Mouse (Mus musculus) G1E (cell line): ENCODE data around the gene Atrip. TPM values are rescaled to one million over a fixed set of nuclear protein-coding genes. Genes with fewer than 3 reads are reported as not detected.

Experiments used
- ATAC-seq: 2 replicates; pipeline ENCODE4 v1.8.0; 2016; ENCODE audit warnings: mild to moderate bottlenecking; ENCODE audit not compliant: insufficient number of reproducible peaks, poor library complexity, low FRiP score, severe bottlenecking; ENCODE audit errors: extremely low read depth
- DNase-seq: peaks from one replicate; pipeline ENCODE4 v3.0.0; 2012; ENCODE audit warnings: low spot score
- H3K27me3 ChIP-seq: 2 replicates; pipeline ENCODE4 v1.6.1; 2012; ENCODE audit warnings: mild to moderate bottlenecking, low read length, inconsistent platforms; ENCODE audit not compliant: insufficient read depth
- H3K36me3 ChIP-seq: replicated peaks from 2 replicates; pipeline ENCODE3; 2012; ENCODE audit warnings: mild to moderate bottlenecking, inconsistent platforms
- H3K4me1 ChIP-seq: 2 replicates; pipeline ENCODE4 v1.6.1; 2012; ENCODE audit warnings: low read depth, low read length, inconsistent platforms, mixed read lengths; ENCODE audit not compliant: insufficient read depth
- H3K4me3 ChIP-seq: 2 replicates; pipeline ENCODE4 v1.5.1; 2012; ENCODE audit warnings: low read depth, mild to moderate bottlenecking, inconsistent platforms, low read length, moderate library complexity, mixed read lengths
- H3K9me3 ChIP-seq: replicated peaks from 2 replicates; pipeline ENCODE4 v1.6.1; 2012; ENCODE audit warnings: inconsistent platforms
- CTCF ChIP-seq: IDR thresholded peaks from 2 replicates; pipeline ENCODE4 v1.5.1; 2012; ENCODE audit warnings: low read depth, low read length, inconsistent platforms, mixed read lengths
- GATA1 ChIP-seq: IDR thresholded peaks from 2 replicates; pipeline ENCODE4 v1.6.1; 2012; ENCODE audit warnings: borderline replicate concordance, low read length, inconsistent platforms, mixed read lengths
- GATA2 ChIP-seq: IDR thresholded peaks from 2 replicates; pipeline ENCODE4 v1.6.1; 2012; ENCODE audit warnings: low read depth, low read length, inconsistent platforms, borderline replicate concordance
- POLR2AphosphoS5 ChIP-seq: IDR thresholded peaks from 2 replicates; pipeline ENCODE4 v1.6.1; 2012; ENCODE audit warnings: low read depth, low read length, inconsistent platforms; ENCODE audit not compliant: insufficient replicate concordance
- TAL1 ChIP-seq: conservative IDR thresholded peaks from 2 replicates; pipeline ENCODE4 v1.6.1; 2012; ENCODE audit warnings: low read depth, low read length, inconsistent platforms, mixed read lengths
- polyA plus RNA-seq: library from polyadenylated mRNA; stranded (reverse); fragments of >175 nt; gene quantifications from 2 replicates; pipeline ENCODE4 v1.2.3, GENCODE M21; 2012
- total RNA-seq, 2 experiments: library from RNA; stranded (forward) in 1 of 2; stranded (reverse) in 1 of 2; fragments of 200-1000 nt in 1 of 2; fragments of >200 nt in 1 of 2; fragmentation: Nextera tagmentation in 1 of 2; gene quantifications; 2 replicates each; pipeline ENCODE4 v1.2.3; 2014 to 2017

The Atrip gene
- total and polyA plus RNA-seq, 3 experiments, result 9.2 to 18.1 (median 16.4) TPM

DNA sequence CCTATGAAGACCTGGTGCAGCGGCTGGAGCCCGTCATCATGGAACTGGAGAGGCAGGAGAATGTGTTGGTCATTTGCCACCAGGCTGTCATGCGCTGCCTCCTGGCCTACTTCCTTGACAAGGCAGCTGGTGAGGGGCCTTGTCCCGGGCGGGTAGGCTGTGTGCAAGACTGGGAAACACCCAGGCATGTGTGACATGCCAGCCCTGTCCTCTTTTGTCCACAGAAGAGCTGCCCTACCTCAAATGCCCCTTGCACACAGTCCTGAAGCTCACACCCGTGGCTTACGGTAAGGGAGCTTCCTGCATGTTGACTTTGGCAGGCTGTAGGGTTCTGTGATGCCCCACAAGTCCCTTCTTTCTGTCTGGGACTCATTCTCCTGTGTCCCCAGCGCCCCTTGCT, 46.4 kb downstream of the Atrip start:
- DNase-seq (no peak), ATAC-seq (no peak)
- no peak for TF ChIP-seq CTCF
- no peak for TF ChIP-seq GATA1
- TF ChIP-seq GATA2, result no peak
- no peak for TF ChIP-seq TAL1
- no peak for TF ChIP-seq POLR2AphosphoS5
- no peak overlapping the region for H3K4me3 ChIP-seq
- H3K27me3 ChIP-seq, result no peaks in the 10 kb centered on the region; the same call in 1 of the 2 replicates
- peaks cover 9% of the 10 kb centered on the region for H3K4me1 ChIP-seq
- no peaks in the 10 kb centered on the region for H3K9me3 ChIP-seq
- H3K36me3 ChIP-seq, result peaks cover 61% of the 10 kb centered on the region

DNA sequence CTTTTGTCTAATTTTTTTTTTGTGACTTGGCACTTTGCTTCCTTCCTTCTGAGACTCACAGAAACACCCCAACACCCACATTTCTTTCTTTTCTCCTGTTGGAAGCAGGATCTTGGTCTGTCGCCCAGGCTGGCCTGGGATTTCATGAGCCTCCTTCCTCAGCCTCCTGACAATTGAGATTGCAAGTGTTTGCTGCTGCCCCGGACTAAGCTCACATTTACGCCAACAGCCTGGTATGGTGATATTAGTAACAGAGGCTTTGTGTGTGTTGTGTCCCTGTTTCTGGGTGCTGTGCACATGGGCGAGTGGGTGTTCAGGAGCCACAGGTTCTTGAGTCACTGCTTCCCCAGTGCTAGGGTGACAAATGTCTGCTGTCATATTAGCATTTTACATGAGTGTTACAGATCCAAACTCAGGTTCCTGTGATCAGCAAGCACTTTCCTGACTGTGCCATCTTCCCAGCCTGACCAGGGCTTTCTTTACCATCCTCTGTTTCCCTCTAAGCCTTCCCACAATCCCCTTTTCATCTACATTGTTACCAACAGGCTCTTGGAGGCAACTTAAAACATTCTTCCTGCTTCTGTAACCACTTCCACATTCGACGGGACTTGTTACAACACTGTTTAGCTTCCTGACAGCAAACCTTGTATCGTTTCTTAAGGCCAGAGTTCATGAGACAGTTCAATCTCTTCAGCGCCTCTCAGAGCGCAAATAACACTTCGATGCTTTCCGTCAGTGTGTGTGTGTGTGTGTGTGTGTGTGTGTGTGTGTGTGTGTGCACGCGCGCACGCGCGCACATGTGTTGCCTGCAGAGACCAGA, 50.8 kb downstream of the Atrip start:
- H3K4me1 ChIP-seq, result no peaks in the 10 kb centered on the region
- DNase-seq (no peak), ATAC-seq (no peak)
- no peaks in the 10 kb centered on the region for H3K9me3 ChIP-seq
- TF ChIP-seq GATA2 (no peak), GATA1 (no peak), TAL1 (no peak), POLR2AphosphoS5 (no peak), CTCF (no peak)
- H3K4me3 ChIP-seq, result no peak overlapping the region
- H3K27me3 ChIP-seq, result no peaks in the 10 kb centered on the region; the same call in 1 of the 2 replicates
- peaks cover 40% of the 10 kb centered on the region for H3K36me3 ChIP-seq

DNA sequence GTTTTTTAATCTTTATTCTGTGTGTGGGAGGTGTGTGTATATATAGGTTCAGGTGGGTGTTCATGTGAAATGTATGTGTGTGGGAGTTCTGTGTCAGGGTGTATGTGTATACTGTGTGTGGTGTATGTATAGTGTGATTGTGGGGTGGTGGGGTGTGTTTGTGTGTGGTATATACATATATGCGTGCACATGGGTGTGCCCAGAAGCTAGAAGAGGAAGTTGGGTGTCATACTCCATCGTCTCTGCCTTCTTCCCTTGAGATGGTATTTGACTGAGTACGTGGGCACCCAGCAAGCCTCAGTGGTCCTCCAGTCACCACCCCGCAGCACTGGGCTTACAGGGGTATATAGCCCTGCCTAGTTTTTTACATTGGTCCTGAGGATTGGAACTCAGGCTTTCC, 52.5 kb downstream of the Atrip start:
- H3K4me1 ChIP-seq, result no peaks in the 10 kb centered on the region
- no peak for ATAC-seq
- no peaks in the 10 kb centered on the region for H3K27me3 ChIP-seq
- H3K4me3 ChIP-seq, result no peak overlapping the region
- no peak for DNase-seq
- TF ChIP-seq GATA2, result no peak
- no peak for TF ChIP-seq POLR2AphosphoS5
- TF ChIP-seq GATA1, result no peak
- TF ChIP-seq CTCF, result no peak
- TF ChIP-seq TAL1, result no peak
- H3K36me3 ChIP-seq, result peaks cover 30% of the 10 kb centered on the region
- no peaks in the 10 kb centered on the region for H3K9me3 ChIP-seq

- H3K4me1 ChIP-seq, result peaks cover 6% of the 10 kb centered on the region
- H3K4me3 ChIP-seq, result no peak overlapping the region
- H3K9me3 ChIP-seq, result no peaks in the 10 kb centered on the region
- ATAC-seq (no peak), DNase-seq (no peak)
- H3K27me3 ChIP-seq, result no peaks in the 10 kb centered on the region
- peaks cover 17% of the 10 kb centered on the region for H3K36me3 ChIP-seq
- no peak for TF ChIP-seq GATA1
Measured at GRCm38 (mm10) chr9:109016973-109017604, 56.8 kb downstream of the Atrip start.

GRCm38 (mm10) chr9:109015397-109015796, 58.5 kb downstream of the Atrip start:
- no peaks in the 10 kb centered on the region for H3K27me3 ChIP-seq
- DNase-seq, result no peak
- H3K36me3 ChIP-seq, result peaks cover 31% of the 10 kb centered on the region
- H3K4me1 ChIP-seq, result peaks cover 6% of the 10 kb centered on the region
- no peak for TF ChIP-seq GATA1
- no peak for TF ChIP-seq TAL1
- no peak for TF ChIP-seq CTCF
- no peak for TF ChIP-seq GATA2
- ATAC-seq, result no peak
- no peaks in the 10 kb centered on the region for H3K9me3 ChIP-seq
- no peak overlapping the region for H3K4me3 ChIP-seq

DNA sequence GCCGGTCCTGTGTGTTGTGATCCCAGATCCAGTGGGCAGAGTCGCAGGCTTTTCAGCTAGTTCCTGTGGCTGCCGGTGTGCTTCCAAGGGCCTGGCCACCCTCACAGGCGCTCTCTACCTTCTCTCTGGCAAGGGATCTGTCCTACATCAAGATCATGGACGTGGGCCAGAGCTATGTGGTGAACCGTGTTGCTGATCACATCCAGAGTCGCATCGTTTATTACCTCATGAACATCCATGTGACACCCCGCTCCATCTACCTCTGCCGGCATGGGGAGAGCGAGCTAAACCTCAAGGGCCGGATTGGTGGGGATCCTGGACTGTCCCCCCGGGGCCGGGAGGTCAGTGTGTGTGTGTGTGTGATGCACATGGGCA, 63.6 kb downstream of the Atrip start:
- H3K36me3 ChIP-seq, result peaks cover 66% of the 10 kb centered on the region

More for the DNA sequence above, 63.6 kb downstream of the Atrip start:
- Histone ChIP-seq H3K4me1 (peaks cover 14% of the 10 kb centered on the region), H3K4me3 (no peak overlapping the region), H3K27me3 (no peaks in the 10 kb centered on the region), H3K9me3 (no peaks in the 10 kb centered on the region)
- ATAC-seq (no peak), DNase-seq (no peak)
- TF ChIP-seq GATA1, result no peak
- TF ChIP-seq GATA2, result no peak
- TF ChIP-seq TAL1, result no peak
- no peak for TF ChIP-seq POLR2AphosphoS5
- TF ChIP-seq CTCF, result no peak
